Mouse (Mus musculus) ES-Bruce4 (cell line): ENCODE data around the gene Calcoco2. TPM values are rescaled to one million over a fixed set of nuclear protein-coding genes. Genes with fewer than 3 reads are reported as not detected.
"Not testable (repeated sequence)": the region's sequence is repeated elsewhere in the genome, so short reads cannot be mapped to it uniquely, and the experiment has no call there.

Experiments
- H3K27ac ChIP-seq: 2 replicates; pipeline ENCODE4 v1.5.1; 2012; ENCODE audit warnings: low read length, inconsistent platforms; ENCODE audit not compliant: insufficient read depth
- H3K27me3 ChIP-seq: 2 replicates; pipeline ENCODE4 v1.6.1; 2012; ENCODE audit warnings: mild to moderate bottlenecking, low read length, inconsistent platforms; ENCODE audit not compliant: control insufficient read depth, poor library complexity, insufficient read depth, severe bottlenecking
- H3K36me3 ChIP-seq: 2 replicates; pipeline ENCODE4 v1.6.1; 2012; ENCODE audit warnings: inconsistent platforms, mild to moderate bottlenecking, low read length, moderate library complexity; ENCODE audit not compliant: control insufficient read depth, poor library complexity, insufficient read depth, severe bottlenecking
- H3K4me1 ChIP-seq: one replicate; pipeline ENCODE4 v1.8.1; 2011; ENCODE audit warnings: low read length; ENCODE audit not compliant: control insufficient read depth, insufficient read depth
- H3K4me3 ChIP-seq: 2 replicates; pipeline ENCODE4 v1.5.1; 2011; ENCODE audit warnings: low read depth, mild to moderate bottlenecking, low read length
- H3K9ac ChIP-seq: 2 replicates; pipeline ENCODE4 v1.6.1; 2012; ENCODE audit warnings: low read depth, mild to moderate bottlenecking, inconsistent platforms; ENCODE audit not compliant: poor library complexity, severe bottlenecking
- H3K9me3 ChIP-seq: replicated peaks from 2 replicates; pipeline ENCODE4 v1.6.1; 2012; ENCODE audit warnings: mild to moderate bottlenecking, low read length, inconsistent platforms; ENCODE audit not compliant: control insufficient read depth, poor library complexity, insufficient read depth, severe bottlenecking
- CTCF ChIP-seq: IDR thresholded peaks from one replicate; pipeline ENCODE4 v1.8.1; 2011; ENCODE audit warnings: low read depth, low read length
- EP300 ChIP-seq: IDR thresholded peaks from 2 replicates; pipeline ENCODE4 v1.6.1; 2011; ENCODE audit warnings: low read depth, low read length; ENCODE audit not compliant: insufficient read depth
- POLR2A ChIP-seq: IDR thresholded peaks from one replicate; pipeline ENCODE4 v1.8.1; 2011; ENCODE audit warnings: low read length; ENCODE audit not compliant: insufficient read depth
- polyA plus RNA-seq: library from polyadenylated mRNA; stranded (reverse); fragments of >200 nt; gene quantifications from 2 replicates; pipeline ENCODE4 v1.2.4, GENCODE M21; 2011; ENCODE audit warnings: low read depth; ENCODE audit not compliant: missing spikeins, insufficient read depth, insufficient read length

The Calcoco2 gene
- polyA plus RNA-seq, 1 experiment = 18.0 TPM

- Histone ChIP-seq H3K9ac (peak within 1 kb of the TSS; percentile 20; the same call in 1 of the 2 replicates), H3K27ac (0 out of 2 replicates have a peak within 1 kb of the TSS, but pooled peaks have one; percentile 17), H3K4me3 (0 out of 2 replicates have a peak within 1 kb of the TSS, but pooled peaks have one; percentile 17), H3K27me3 (no peaks in the 10 kb centered on the region), H3K9me3 (no peaks in the 10 kb centered on the region), H3K4me1 (peaks cover 2% of the 10 kb centered on the region), H3K36me3 (no peaks in the 10 kb centered on the region)
- TF ChIP-seq EP300 = no peak
- TF ChIP-seq CTCF = peak; percentile 92
These were observed 21.6 kb upstream of the Calcoco2 start, which contains the start of gene Ttll6 for GRCm38 (mm10) chr11:96133239-96133865. TSS of gene Ttll6 (plus strand) at chr11:96133786.

GRCm38 (mm10) chr11:96130606-96131005 is 18.8 kb upstream of the Calcoco2 start:
- H3K4me3 ChIP-seq = no peak overlapping the region
- H3K9ac ChIP-seq = peak overlapping the region; percentile 1; the same call in 1 of the 2 replicates
- peaks cover 4% of the 10 kb centered on the region for H3K4me1 ChIP-seq
- H3K27me3 ChIP-seq = no peaks in the 10 kb centered on the region
- H3K9me3 ChIP-seq = no peaks in the 10 kb centered on the region
- TF ChIP-seq EP300 (peak; percentile 87), CTCF (no peak)
- H3K27ac ChIP-seq = peak overlapping the region; percentile 90
- no peaks in the 10 kb centered on the region for H3K36me3 ChIP-seq

GRCm38 (mm10) chr11:96124052-96124914 is 12.5 kb upstream of the Calcoco2 start:
- Histone ChIP-seq H3K27me3 (no peaks in the 10 kb centered on the region), H3K36me3 (no peaks in the 10 kb centered on the region), H3K27ac (peak overlapping the region; percentile 13), H3K4me1 (peaks cover 2% of the 10 kb centered on the region), H3K9ac (peak overlapping the region; percentile 69), H3K4me3 (peak overlapping the region; percentile 69), H3K9me3 (no peaks in the 10 kb centered on the region)
- TF ChIP-seq EP300 = no peak
- no peak for TF ChIP-seq POLR2A
- no peak for TF ChIP-seq CTCF

GRCm38 (mm10) chr11:96122806-96123205 is 11.0 kb upstream of the Calcoco2 start:
- H3K9me3 ChIP-seq, H3K36me3 ChIP-seq, H3K4me1 ChIP-seq, H3K27ac ChIP-seq, H3K27me3 ChIP-seq, H3K4me3 ChIP-seq, H3K9ac ChIP-seq: not testable (repeated sequence)

GRCm38 (mm10) chr11:96119401-96119800 is 7.6 kb upstream of the Calcoco2 start:
- no peak overlapping the region for H3K4me3 ChIP-seq
- H3K27me3 ChIP-seq = no peaks in the 10 kb centered on the region
- H3K9me3 ChIP-seq = no peaks in the 10 kb centered on the region
- TF ChIP-seq POLR2A = no peak
- TF ChIP-seq EP300 = no peak
- no peak for TF ChIP-seq CTCF
- peaks cover 2% of the 10 kb centered on the region for H3K4me1 ChIP-seq
- H3K27ac ChIP-seq = no peak overlapping the region
- no peaks in the 10 kb centered on the region for H3K36me3 ChIP-seq
- H3K9ac ChIP-seq = no peak overlapping the region

- not testable (repeated sequence) for H3K27ac ChIP-seq, H3K27me3 ChIP-seq, H3K4me3 ChIP-seq, H3K36me3 ChIP-seq, H3K9ac ChIP-seq, H3K4me1 ChIP-seq, H3K9me3 ChIP-seq
These were observed 5.2 kb upstream of the Calcoco2 start for GRCm38 (mm10) chr11:96116925-96117324.
